Mouse (Mus musculus): Measurements from ENCODE around the gene Zpr1.

DNA sequence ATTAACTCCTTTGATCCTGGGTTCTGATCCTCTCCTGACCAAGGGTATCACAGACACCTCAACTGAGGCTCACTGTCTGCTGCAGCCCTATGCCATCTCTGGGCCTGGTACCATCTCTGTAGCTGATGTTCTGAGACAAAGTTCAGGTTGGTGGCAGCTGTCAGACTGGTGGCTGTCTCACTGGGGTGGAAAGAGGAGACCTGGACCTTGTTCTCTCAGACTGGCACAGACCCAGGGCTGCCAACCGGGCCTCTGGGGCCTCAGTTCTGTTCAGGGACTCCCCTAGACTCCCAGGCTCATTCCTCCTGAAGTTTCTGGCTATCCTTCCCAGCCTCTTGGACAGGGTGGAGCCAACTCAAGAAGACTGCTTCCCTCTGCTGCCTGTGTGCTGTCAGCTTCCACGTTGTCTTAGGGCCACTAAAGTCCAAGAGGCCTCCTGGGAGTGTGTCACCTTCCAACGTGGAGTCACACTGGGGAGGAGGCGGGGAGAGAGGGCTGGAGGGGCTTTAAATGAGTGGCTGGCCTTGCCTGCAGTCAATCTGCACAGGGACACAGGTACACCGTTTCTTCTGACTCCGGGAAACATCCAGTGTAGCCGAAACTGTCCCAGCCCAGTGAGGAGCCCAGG, 32.2 kb upstream of the Zpr1 start, which contains the start of gene Apoa4:
- TF ChIP-seq POLR2A (IDR thresholded peaks at IDR 0.05; ENCODE audit: borderline replicate concordance, control insufficient read depth, low read depth, low read length) (no peak), CTCF (IDR thresholded peaks at IDR 0.05; ENCODE audit: control insufficient read depth, insufficient read depth, low read length) (no peak)
